Mouse (Mus musculus): ENCODE measurements at regions not wholly inside any gene's neighbourhood (a gene's known extent, or its start where the extent isn't known, plus 50 kb on each side); places are given as distances from the start of the nearest gene placed in this dataset.

DNA sequence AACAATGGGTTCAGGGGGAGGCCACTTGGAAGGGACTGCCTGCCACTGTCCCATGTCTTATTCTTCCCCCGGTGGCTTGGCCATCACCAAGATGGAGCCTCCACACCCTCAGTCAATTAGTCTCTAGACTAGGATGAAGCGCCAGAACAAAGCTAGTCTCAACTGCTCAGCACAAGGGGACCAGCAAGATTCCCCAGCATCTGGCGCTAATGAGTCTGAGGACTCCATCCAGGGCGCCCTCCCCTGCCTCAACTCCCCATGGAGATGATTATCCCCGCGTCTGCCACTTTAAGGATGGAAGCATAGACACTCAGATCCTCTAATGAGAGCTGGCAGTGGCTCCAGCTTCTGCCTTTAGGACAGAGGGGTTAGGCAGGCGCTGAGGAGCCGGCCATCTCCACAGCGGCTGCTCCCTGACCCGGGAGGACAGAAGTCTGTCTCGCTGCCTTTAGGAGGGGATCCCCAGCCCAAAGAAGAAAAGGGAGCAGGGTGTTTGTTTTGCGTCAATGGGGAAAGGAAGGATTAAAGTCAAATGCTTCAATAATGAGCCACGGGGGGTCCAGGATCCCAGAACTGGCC is 81.7 kb upstream of the Rbm19 start:
- Histone ChIP-seq H3K27me3 (replicated peaks; ENCODE audit: low read depth, poor library complexity, severe bottlenecking) (peaks cover 9% of the 10 kb centered on the region; the same call in 1 of the 2 replicates), H3K27ac (replicated peaks) (no peak overlapping the region), H3K4me1 (peaks cover 15% of the 10 kb centered on the region), H3K36me3 (replicated peaks) (no peaks in the 10 kb centered on the region), H3K9me3 (no peaks in the 10 kb centered on the region), H3K4me3 (no peak overlapping the region)
- no peak for DNase-seq (ENCODE audit: low spot score)
- 12% methylated on average over 13 of the region's 13 CpGs for WGBS

DNA sequence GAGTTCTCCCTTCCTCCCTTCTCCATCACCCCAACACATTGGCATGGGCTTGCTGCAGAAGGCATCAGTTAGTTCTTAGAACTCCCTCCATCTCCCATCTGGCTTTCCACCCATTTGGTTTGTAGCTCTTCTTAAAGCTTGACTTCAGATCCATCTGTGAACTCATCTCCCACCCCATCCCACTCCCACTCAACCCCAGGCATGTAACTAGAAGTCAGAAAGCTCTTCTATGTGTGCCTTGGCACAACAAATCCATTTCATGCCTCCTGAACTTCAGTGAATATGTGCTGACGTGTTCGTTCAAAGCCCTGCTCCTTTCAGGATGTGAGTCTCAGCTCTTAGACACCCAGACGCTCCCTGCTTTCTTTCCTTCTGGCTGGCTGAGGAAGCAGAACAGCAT is 81.0 kb upstream of the Rbm19 start:
- Histone ChIP-seq H3K4me1 (peaks cover 15% of the 10 kb centered on the region), H3K36me3 (replicated peaks) (no peaks in the 10 kb centered on the region), H3K9me3 (no peaks in the 10 kb centered on the region), H3K4me3 (no peak overlapping the region), H3K27me3 (replicated peaks; ENCODE audit: low read depth, poor library complexity, severe bottlenecking) (peaks cover 9% of the 10 kb centered on the region; the same call in 1 of the 2 replicates), H3K27ac (replicated peaks) (no peak overlapping the region)
- 82% methylated on average over 3 of the region's 3 CpGs for WGBS
- no peak for DNase-seq (ENCODE audit: low spot score)

DNA sequence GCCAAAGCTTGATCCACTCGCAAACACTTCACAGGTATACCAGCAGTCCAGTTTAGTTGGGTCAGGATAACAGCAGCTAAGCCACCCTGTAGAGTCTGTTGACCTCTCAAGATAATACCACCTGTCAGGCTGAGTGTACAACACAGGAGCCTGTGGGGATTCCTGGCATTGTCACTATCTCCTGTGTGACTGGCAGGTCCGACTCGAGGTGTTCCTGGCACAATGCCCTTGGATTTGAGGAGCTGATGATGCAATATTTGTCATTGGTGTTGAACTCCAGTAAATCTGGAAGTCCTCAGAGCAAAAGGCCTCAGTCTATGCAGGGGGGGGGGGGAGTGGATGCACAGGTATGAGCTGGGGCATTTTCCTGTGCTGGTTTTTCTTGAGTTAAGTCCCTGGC is 78.5 kb upstream of the Rbm19 start:
- WGBS: 90% methylated on average over 3 of the region's 3 CpGs
- Histone ChIP-seq H3K27ac (replicated peaks) (no peak overlapping the region), H3K4me3 (no peak overlapping the region), H3K4me1 (peaks cover 6% of the 10 kb centered on the region; the same call in 1 of the 2 replicates), H3K27me3 (replicated peaks; ENCODE audit: low read depth, poor library complexity, severe bottlenecking) (peaks cover 9% of the 10 kb centered on the region; the same call in 1 of the 2 replicates), H3K36me3 (replicated peaks) (no peaks in the 10 kb centered on the region), H3K9me3 (no peaks in the 10 kb centered on the region)
- no peak for DNase-seq (ENCODE audit: low spot score)

DNA sequence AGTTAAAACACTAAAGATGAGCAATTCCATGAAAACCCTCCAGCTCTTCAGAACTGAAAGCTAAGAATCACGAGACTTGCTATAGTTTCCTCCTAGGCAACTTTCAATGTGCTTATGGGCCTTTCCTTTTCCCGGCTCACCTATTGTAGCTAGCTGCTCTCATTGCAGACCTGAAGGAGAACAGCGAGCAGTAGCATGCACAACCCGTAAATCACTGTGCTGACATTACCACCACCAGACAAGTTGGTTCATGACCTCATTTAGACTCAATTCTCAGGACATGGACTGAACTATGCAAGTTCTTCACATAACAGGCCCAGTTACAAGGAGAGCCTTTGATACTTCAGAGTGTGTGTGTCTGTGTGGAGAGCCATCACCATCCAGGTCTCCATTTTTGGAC is 72.5 kb upstream of the Rbm19 start:
- H3K27me3 ChIP-seq (replicated peaks; ENCODE audit: low read depth, poor library complexity, severe bottlenecking): no peaks in the 10 kb centered on the region
- H3K4me1 ChIP-seq: no peaks in the 10 kb centered on the region
- DNase-seq (ENCODE audit: low spot score): no peak
- no peak overlapping the region for H3K27ac ChIP-seq (replicated peaks)
- no peaks in the 10 kb centered on the region for H3K36me3 ChIP-seq (replicated peaks)
- H3K9me3 ChIP-seq: no peaks in the 10 kb centered on the region
- H3K4me3 ChIP-seq: no peak overlapping the region
- 87% methylated on average over 4 of the region's 4 CpGs for WGBS

DNA sequence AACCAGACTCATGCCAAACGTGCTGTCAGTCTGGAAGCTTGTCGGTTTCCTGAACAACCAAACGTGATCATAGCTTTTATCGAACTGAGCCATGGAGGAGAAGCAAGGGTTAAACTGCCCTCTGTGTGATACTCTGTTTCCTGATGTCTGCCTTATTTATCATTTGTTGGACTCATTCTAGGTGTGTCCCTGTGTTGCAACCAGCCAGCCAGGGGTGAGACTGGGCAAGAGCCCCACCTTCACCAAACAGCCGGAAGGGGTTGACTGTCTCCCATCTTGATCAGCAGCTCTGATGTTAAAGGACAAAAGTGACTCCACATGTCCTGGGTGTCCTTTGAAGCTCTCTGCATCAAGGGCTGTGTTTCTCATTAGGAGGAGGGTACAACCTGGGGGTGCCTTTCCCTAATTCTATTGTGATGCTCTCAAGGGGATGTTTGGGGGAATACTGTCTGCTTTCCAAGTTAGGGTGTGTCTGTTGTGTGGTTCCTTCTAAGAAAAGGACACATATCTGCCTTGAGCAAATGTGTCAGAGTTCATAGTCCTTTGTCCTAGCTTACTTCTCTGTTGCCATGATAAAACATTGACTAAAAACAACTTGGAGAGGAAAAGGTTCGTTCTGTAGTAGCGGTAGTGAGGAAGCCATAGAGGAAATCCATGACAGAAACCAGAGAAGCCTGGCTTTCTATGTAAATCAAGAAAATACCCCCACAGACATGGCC is 67.0 kb upstream of the Rbm19 start:
- H3K36me3 ChIP-seq (replicated peaks): no peaks in the 10 kb centered on the region
- no peak for DNase-seq (ENCODE audit: low spot score)
- H3K27ac ChIP-seq (replicated peaks): no peak overlapping the region
- H3K9me3 ChIP-seq: no peaks in the 10 kb centered on the region
- H3K27me3 ChIP-seq (replicated peaks; ENCODE audit: low read depth, poor library complexity, severe bottlenecking): no peaks in the 10 kb centered on the region
- H3K4me1 ChIP-seq: no peaks in the 10 kb centered on the region
- H3K4me3 ChIP-seq: no peak overlapping the region
- WGBS: 89% methylated on average over 7 of the region's 7 CpGs

DNA sequence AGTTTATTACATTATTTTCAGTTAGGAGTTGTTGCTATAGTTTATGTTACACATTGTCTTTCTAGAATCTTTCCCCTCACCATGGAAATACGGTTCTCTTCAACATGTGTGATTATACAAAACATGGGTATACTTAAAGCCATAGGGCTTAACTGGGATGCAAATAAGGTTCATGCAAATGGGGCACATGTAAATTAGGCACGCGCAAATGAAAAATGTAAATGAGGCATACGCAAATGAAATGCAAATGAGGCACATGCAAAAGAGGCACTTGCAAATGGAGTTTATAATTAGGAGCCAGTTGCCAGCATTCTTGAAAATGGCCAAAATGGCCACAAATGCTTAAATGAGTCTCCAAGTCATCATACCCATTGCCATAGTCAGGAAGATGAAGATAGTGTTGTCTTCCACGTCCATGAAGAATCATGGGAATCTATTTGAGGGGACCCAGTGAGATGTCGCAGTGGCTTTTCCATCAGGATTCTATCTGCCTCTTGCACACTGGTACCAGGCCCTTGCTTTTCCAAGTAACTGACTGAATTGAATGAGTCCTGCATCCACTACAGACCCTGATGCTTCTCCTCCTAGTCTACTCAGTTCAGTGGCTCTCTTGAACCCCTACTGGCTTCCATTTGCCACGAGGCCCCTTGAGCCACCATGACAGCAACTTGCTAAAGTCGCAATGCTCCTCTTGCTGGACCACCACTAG is 65.4 kb upstream of the Rbm19 start:
- Histone ChIP-seq H3K27me3 (replicated peaks; ENCODE audit: low read depth, poor library complexity, severe bottlenecking) (no peaks in the 10 kb centered on the region), H3K4me3 (no peak overlapping the region), H3K36me3 (replicated peaks) (no peaks in the 10 kb centered on the region), H3K4me1 (no peaks in the 10 kb centered on the region), H3K9me3 (no peaks in the 10 kb centered on the region), H3K27ac (replicated peaks) (no peak overlapping the region)
- no peak for DNase-seq (ENCODE audit: low spot score)
- 87% methylated on average over 8 of the region's 8 CpGs for WGBS

DNA sequence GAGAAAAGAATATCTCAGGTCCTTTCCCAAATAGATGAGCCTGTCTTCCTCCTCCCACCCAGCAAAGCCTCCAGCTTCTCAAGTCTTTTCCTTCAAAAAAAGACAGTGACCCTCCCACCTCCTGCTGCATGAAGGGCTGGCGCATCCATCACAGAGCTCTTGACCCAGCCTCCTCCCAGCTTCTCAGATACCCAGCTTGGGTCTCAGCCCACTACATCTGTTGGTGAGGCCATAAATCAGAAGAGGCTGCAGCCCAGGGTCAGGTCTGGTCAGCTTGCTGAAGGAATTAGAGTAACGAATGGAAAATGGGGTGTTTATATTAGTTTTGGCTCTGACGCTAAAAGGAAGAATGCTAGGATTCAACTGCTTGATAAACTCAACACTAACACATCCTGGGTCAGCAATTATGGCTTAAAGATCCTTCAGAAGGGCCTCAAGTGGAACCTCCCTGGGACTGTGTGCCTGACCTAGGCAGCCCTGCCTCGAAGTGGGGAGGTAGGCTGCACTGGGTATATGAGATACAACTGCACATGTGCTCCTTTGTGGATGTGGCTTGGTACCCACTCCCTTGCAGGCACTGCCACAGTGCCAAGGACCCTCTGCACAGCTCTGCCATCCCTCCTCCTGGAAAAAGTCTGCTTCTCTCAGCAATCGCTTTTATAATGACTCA is 61.6 kb upstream of the Rbm19 start:
- DNase-seq (ENCODE audit: low spot score): no peak
- 85% methylated on average over 5 of the region's 5 CpGs for WGBS

More for the DNA sequence above, 61.6 kb upstream of the Rbm19 start:
- no peak overlapping the region for H3K27ac ChIP-seq (replicated peaks)
- H3K27me3 ChIP-seq (replicated peaks; ENCODE audit: low read depth, poor library complexity, severe bottlenecking): no peaks in the 10 kb centered on the region
- H3K4me1 ChIP-seq: no peaks in the 10 kb centered on the region
- H3K36me3 ChIP-seq (replicated peaks): no peaks in the 10 kb centered on the region
- H3K9me3 ChIP-seq: no peaks in the 10 kb centered on the region
- H3K4me3 ChIP-seq: no peak overlapping the region
